ENCODE assay signal across 15 mouse cellular contexts in the genomic region with DNA sequence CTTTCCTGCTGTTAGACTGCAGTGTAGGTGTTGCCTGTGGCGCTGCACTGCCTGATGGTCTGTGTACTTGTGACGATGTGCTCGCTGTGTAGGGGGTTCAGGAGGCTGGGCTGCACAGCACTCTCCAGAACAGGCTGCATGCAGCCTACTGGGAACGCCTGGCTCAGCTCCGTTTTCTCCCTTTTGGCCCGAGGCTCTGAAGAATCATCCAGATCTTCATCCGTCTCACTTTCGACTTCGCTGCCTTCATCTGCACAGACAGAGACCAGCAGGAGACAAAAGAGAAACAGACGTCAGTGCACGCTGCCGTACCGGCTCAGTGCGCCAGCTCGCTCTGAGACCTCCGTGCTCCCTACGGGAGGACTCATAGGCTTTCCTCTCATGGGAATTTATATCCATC.
DNase-seq lines count a peak whose midpoint lies in the region; ATAC-seq and TF ChIP-seq lines count a peak whose summit lies in the region.
"Had no signal": no experiment of that assay in that cellular context is flagged by ENCODE, and none has a peak within 500 bp of the region (broad histone marks: within the 10 kb centered on the region; RNA-seq: fewer than 3 reads in every experiment).

No protein-coding gene starts in this region.

- H3K4me2 ChIP-seq in midbrain, embryonic 14.5 days (ENCODE audit: low read length): no peak overlapping the region
- H3K4me2 ChIP-seq in liver, postnatal 0 days (ENCODE audit: low read depth, low read length): no peak overlapping the region
- H3K4me2 ChIP-seq: stomach, embryonic 15.5 days had no signal

- no peak for TF ChIP-seq CTCF in liver, postnatal 0 days (IDR thresholded peaks at IDR 0.05; ENCODE audit: low read depth)

- H3K27ac ChIP-seq in midbrain, embryonic 14.5 days (replicated peaks; ENCODE audit: low read depth, low read length): 0 out of 2 replicates have a peak overlapping the region, but pooled peaks have one; percentile 45
- no peak overlapping the region for H3K27ac ChIP-seq in liver, postnatal 0 days (ENCODE audit: low read depth)
- H3K27ac ChIP-seq: kidney, postnatal 0 days; stomach, embryonic 15.5 days had no signal

- no peak for ATAC-seq in midbrain, embryonic 14.5 days (ENCODE audit: low FRiP score, low TSS enrichment)
- no peak for ATAC-seq in liver, postnatal 0 days
- ATAC-seq: inflammation-experienced regulatory T-cells, adult 6 months had no signal

- no peak for TF ChIP-seq EP300 in liver, postnatal 0 days (IDR thresholded peaks at IDR 0.05; ENCODE audit: low read depth)

- H3K9me3 ChIP-seq in midbrain, embryonic 14.5 days (ENCODE audit: control insufficient read depth, low read length): no peaks in the 10 kb centered on the region
- H3K9me3 ChIP-seq in liver, postnatal 0 days (ENCODE audit: low read length): no peaks in the 10 kb centered on the region
- H3K9me3 ChIP-seq: stomach, embryonic 15.5 days had no signal

- 0 out of 2 replicates have a peak overlapping the region, but pooled peaks have one; percentile 14 for H3K9ac ChIP-seq in midbrain, embryonic 14.5 days (replicated peaks; ENCODE audit: low read length)
- no peak overlapping the region for H3K9ac ChIP-seq in liver, postnatal 0 days (replicated peaks)
- H3K9ac ChIP-seq: stomach, embryonic 15.5 days had no signal

- H3K4me1 ChIP-seq in midbrain, embryonic 14.5 days (ENCODE audit: control insufficient read depth, insufficient read depth, low read length): no peaks in the 10 kb centered on the region
- H3K4me1 ChIP-seq in liver, postnatal 0 days (ENCODE audit: insufficient read depth): no peaks in the 10 kb centered on the region
- H3K4me1 ChIP-seq: stomach, embryonic 15.5 days had no signal

- intact Hi-C loops in heart, postnatal 14 days (cut with DNase I): no loop called here

- no peaks in the 10 kb centered on the region for H3K27me3 ChIP-seq in midbrain, embryonic 14.5 days (ENCODE audit: control insufficient read depth, insufficient read depth, low read length)
- H3K27me3 ChIP-seq in liver, postnatal 0 days (ENCODE audit: insufficient read depth, low read length): no peaks in the 10 kb centered on the region
- H3K27me3 ChIP-seq: stomach, embryonic 15.5 days had no signal

- 68% methylated on average over 17 of the region's 17 CpGs for WGBS in midbrain, embryonic 14.5 days
- 91% methylated on average over 17 of the region's 17 CpGs for WGBS in liver, postnatal 0 days (ENCODE audit: insufficient replicate concordance)

- H3K4me3 ChIP-seq in midbrain, embryonic 14.5 days (replicated peaks; ENCODE audit: low read depth, low read length): no peak overlapping the region
- H3K4me3 ChIP-seq in liver, postnatal 0 days (ENCODE audit: low read depth, low read length): no peak overlapping the region
- H3K4me3 ChIP-seq: erythroblast, embryonic 14.5 days; stomach, embryonic 15.5 days had no signal

- peak; percentile 55 for DNase-seq in heart, adult 11 months
- no peak for DNase-seq in heart, postnatal 14 days
- DNase-seq in R1 (ENCODE audit: low read depth, low spot score): peak; percentile 12
- peak; percentile 22 for DNase-seq in brain, embryonic 18.5 days (ENCODE audit: low read depth, low spot score)
- peak; percentile 64 for DNase-seq in midbrain, embryonic 14.5 days
- no peak for DNase-seq in urinary bladder, postnatal 25 days (ENCODE audit: low spot score)
- DNase-seq in thymus, postnatal 36 days: no peak
- no peak for DNase-seq in liver, postnatal 0 days
- DNase-seq: gastrocnemius, postnatal 10 days; layer of hippocampus, postnatal 36 days; thymus, postnatal 25 days had no signal

- H3K36me3 ChIP-seq in midbrain, embryonic 14.5 days (ENCODE audit: control insufficient read depth, insufficient read depth, low read length): peaks cover 29% of the 10 kb centered on the region
- H3K36me3 ChIP-seq in liver, postnatal 0 days (replicated peaks; ENCODE audit: insufficient read depth, low read length): no peaks in the 10 kb centered on the region; the same call in 1 of the 2 replicates
- H3K36me3 ChIP-seq: stomach, embryonic 15.5 days had no signal

Comparison
In these comparisons a context has a peak if more than half of its experiments do, and no peak if none do; other contexts are left out.
1. DNase-seq: peak in heart, adult 11 months (single experiment), R1 (single experiment), brain, embryonic 18.5 days (single experiment) and midbrain, embryonic 14.5 days (single experiment); none in heart, postnatal 14 days (0 of 2), urinary bladder, postnatal 25 days (single experiment), thymus, postnatal 36 days (0 of 2) and liver, postnatal 0 days (single experiment).